Mouse (Mus musculus): ENCODE measurements around the gene Cd68.
"Not testable (repeated sequence)": the region's sequence is repeated elsewhere in the genome, so short reads cannot be mapped to it uniquely, and the experiment has no call there.

Gene Cd68

DNA sequence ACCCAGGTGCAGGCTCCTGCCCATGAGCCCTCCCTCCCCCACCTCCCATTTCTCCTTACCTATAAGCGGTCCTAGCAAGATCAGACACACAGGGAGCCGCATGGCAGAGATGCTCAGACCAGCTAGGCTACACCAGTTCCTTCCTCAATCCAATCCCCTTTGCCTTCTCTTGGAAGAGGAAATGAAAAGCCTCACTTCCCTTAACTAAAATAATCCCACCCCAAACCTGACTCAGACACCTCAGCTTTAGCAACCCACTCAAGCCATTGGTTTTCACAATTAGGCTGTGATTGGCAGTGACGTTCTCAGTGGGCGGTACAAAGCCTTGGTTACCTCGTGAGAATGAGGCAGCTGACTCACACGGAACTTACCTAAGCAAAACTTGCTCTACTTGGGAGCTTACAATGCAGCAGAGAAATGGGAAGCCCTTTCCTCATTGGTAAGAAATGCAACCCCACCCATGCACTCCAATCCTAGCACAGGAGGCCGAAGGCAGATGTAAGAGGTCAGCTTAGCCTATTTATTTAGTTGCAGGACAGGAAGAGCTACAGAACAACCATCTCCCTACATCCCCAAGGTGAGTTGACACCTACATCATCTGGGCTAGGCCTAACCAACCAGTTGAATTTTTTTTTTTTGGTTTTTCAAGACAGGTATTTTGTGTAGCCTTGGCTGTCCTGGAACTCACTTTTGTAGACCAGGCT lies at the start of gene Cd68:
Cd68 (minus strand) TSS at position 193 of the 704 bp plus-strand sequence.
- peak; percentile 42 for DNase-seq (ENCODE audit: low spot score)

DNA sequence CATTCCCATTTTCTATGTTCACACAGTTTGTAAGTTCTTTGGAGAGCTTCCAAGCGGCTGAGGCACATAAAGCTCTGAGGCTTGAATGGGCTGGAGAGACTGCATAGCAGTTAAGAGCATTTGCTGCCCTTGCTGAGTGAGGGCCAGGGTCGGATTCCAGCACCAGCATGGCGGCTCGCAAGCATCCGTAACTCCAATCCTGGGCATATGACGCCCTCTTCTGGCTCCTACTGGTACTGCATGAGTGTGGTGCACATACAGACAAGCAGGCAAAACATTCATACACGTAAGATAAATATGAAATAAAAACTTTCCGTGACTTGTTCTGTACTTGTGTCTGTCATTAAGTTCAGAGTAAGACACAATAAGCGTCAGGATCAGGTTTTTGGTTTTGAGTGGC lies 49.5 kb upstream of the Cd68 start:
- DNase-seq (ENCODE audit: low spot score): peak; percentile 16

DNA sequence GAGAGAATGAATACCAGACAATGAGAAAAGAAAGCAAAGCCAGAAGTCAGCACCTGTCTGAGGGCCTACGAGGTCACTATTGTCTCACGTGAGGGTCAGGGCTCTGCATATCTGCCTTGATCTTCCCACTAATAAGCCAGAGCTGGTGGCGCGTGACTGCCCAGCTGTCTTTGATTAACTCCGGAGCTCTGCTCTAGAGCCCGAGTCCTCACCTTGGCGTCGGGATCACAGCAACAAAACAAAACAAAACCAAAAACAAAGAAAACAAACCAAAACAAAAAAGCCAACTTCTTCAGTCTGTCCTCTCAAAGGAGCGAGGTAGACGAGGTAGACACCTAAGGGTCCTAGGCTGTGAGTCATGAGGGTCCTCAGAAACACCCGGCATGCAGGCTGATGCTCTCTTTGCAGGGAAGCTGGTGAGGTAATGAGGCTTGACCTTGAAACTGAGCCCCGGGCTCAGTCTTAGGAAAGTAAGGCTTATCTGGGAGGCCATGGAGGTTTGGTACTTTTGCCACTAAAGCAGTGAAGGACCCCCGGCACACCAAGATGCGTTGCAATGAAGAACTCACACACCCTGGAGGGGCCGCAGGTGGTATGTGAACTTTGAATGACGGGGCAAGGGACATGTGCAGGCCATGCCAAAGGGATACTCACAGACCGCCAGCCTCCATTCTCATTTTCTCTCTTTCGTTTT lies 48.8 kb upstream of the Cd68 start:
- DNase-seq (ENCODE audit: low spot score): peak; percentile 75

- no peak for DNase-seq (ENCODE audit: low spot score)
Observed at GRCm38 (mm10) chr11:69712954-69713672, 47.2 kb upstream of the Cd68 start.

GRCm38 (mm10) chr11:69711082-69711481 lies 45.1 kb upstream of the Cd68 start:
- no peak for DNase-seq (ENCODE audit: low spot score)

- no peak for DNase-seq (ENCODE audit: low spot score)
Observed at GRCm38 (mm10) chr11:69710470-69710869, 44.5 kb upstream of the Cd68 start.

DNA sequence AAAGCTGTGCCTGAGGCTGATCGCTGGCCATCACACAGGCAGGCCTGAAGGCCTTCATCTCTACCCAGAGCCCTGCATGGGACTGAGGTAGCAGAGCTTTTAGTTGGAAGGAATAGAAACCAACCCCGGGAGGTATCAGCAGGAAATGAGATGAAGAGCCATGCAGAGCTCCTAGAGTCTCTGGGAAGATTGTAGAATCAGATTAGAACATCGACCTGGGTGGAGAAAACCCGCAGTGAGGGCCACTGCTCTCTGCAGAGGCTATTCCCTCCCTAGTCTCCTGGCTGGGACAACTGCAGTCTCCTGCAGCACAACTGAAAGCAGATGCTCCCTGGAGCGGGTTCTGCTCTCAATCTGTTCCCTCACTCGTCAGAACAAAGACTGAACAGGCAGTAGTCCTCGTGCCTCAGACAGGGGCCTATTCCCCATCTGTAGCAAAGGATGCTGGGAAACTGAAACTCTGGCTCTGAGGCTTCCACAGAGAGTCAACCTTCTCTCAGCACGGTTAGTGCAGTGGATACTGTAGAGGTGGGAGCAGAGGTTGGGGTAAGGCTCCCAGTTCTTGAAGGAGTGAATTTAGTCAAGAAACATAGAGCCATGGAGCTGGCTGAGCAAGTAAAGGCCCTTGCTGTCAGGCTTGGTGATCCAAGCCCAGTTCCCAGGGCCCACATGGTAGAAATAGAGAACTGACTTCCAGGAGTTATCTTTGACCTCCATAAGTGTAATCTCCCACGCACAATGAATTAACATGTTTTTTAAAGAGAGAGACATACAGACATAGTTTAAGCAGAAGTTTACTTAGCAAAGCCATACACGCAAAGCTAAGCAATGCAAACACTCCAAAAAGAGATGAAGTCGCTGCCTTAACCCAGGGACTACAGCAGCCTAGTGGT lies 43.8 kb upstream of the Cd68 start:
- peak; percentile 18 for DNase-seq (ENCODE audit: low spot score)

- DNase-seq (ENCODE audit: low spot score): no peak
Observed at GRCm38 (mm10) chr11:69708614-69709265, 42.8 kb upstream of the Cd68 start.

GRCm38 (mm10) chr11:69707873-69708381 lies 42.0 kb upstream of the Cd68 start:
- DNase-seq (ENCODE audit: low spot score): no peak

GRCm38 (mm10) chr11:69707480-69707847 lies 41.5 kb upstream of the Cd68 start:
- no peak for DNase-seq (ENCODE audit: low spot score)

DNA sequence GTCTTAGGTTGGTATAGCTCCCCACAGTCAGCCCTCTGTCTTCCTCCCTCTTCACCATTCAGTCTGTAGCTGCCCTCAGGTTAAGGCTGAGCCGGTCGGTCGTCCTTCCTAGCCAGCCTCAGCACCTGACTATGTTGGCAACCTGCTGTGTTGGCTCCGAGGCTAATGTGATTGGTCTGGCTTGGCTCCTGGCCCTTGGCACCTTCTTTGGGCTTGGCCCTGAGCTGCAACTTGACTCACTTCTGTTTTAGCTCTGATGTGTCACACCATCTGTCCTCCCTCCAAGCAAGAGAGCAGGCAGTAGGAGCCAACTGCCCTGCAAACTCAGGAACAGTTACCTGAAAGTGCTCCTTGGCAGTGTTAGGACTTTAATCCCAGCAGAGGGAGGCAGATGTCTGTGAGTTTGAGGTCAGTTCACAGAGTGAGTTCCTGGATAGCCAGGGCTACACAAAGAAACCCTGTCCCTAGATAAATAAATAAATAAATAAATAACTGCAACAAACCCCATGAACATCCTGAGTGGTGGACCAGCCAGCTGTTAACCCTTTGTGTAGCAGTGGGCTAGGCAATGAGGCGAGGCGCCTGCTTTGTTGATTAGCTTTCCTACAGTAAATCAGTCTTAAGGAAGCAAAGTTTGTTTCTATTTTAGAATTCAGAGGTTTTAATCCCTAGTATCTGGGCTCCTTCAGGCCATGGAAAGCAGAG lies 41.0 kb upstream of the Cd68 start:
- DNase-seq (ENCODE audit: low spot score): peak; percentile 60

- no peak for DNase-seq (ENCODE audit: low spot score)
Observed at GRCm38 (mm10) chr11:69704613-69705010, 38.7 kb upstream of the Cd68 start.

DNA sequence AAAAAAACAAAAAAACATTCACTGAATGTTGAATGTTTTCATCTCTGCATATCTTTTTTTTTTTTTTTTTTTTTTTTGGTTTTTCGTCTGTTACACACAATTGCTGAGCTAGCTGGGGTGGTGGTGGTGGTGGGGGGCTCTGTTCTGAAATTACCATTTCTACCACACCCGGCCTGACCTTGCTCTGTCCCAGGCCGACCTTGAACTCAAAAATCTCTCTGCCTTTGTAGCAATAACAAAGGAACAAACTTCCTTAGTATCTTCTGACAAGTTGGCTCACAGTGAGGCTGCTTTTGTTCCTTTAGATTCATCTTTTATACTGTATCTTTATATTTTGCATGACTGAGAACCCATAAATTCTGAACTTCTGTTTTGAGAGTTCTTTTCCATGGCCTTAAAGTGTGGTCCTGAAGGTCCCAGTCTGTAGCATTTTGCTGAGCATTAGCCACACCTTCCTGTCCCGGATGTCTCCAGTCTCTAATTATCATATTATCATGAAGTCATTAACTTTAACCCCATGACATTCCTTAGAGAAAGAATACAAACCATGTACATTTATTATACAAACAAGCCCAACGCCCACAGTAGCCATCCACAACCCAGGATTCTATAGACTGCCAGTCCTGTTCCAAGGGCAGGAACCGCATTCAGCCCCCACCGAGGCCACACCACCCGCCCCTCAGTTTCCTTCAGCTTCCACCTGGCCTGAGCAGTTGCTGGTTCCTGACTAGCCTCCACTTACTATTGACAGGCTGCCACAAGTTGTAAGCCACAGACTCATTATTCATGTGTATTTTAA lies 38.1 kb upstream of the Cd68 start:
- no peak for DNase-seq (ENCODE audit: low spot score)

DNA sequence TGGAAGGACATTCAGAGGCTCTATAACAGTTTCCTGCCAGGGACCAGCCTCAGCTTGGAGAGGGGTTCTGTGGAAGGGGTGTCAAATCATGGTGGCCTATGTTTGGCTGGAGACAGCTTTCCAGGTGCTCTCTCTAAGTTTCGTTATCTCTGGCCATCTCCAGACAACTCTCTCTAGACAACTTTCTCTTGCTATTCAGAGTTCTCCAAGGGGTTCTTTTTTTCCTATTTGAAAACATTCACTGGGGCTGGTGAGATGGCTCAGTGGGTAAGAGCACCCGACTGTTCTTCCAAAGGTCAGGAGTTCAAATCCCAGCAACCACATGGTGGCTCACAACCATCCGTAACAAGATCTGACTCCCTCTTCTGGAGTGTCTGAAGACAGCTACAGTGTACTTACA lies 37.4 kb upstream of the Cd68 start:
- not testable (repeated sequence) for DNase-seq (ENCODE audit: low spot score)

DNA sequence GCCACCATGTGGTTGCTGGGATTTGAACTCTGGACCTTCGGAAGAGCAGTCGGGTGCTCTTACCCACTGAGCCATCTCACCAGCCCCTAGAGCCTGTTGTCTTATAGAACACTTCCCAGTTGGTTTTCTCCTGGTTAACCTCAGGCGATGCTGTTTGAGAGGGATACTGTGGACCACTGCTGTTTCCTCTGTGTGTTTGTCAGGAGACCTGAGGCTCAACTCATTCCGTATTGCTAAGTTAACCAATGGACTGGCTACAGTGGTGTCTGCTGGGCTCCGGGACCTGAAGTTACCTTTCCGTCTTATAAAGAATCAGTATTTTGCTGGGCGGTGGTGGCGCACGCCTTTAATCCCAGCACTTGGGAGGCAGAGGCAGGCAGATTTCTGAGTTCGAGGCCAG lies 36.9 kb upstream of the Cd68 start:
- DNase-seq (ENCODE audit: low spot score): not testable (repeated sequence)

DNA sequence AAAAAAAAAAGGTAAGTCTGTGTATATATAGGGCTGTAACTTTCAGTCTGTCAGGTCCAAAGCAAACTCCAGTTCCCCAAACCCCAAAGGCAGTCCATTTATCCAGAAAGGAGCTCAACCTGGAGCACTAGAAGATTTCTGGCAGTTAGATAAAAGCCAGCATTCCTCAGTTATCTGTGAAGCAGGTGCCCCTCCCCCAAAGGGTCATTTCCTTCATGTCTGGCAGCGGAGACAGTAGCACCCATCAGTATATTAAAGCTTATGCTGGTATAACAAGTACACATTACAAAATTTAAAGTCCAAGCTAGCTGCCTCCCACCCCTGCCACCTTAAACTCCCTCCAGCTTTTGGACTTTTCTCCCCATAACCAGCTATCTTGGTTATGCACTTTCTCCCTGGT lies 33.6 kb upstream of the Cd68 start:
- no peak for DNase-seq (ENCODE audit: low spot score)

- no peak for DNase-seq (ENCODE audit: low spot score)
Observed at GRCm38 (mm10) chr11:69698574-69698973, 32.6 kb upstream of the Cd68 start.

- DNase-seq (ENCODE audit: low spot score): no peak
Observed at GRCm38 (mm10) chr11:69697396-69697795, 31.4 kb upstream of the Cd68 start.

GRCm38 (mm10) chr11:69695361-69696181 lies 29.6 kb upstream of the Cd68 start, which contains the start of the genes Tnfsf12 and Tnfsfm13:
TSS of gene Tnfsf12 (minus strand) at chr11:69695849.
TSS of gene Tnfsfm13 (minus strand) at chr11:69696098.
- peak; percentile 71 for DNase-seq (ENCODE audit: low spot score)

Data from MN1 (cell line).